Mouse (Mus musculus): Measurements from ENCODE around the gene Epn2. TPM values are rescaled to one million over a fixed set of nuclear protein-coding genes. Genes with fewer than 3 reads are reported as not detected.

The Epn2 gene
- total RNA-seq (2023): 0.59 TPM in 1 of 2 replicates, not detected in the other

DNA sequence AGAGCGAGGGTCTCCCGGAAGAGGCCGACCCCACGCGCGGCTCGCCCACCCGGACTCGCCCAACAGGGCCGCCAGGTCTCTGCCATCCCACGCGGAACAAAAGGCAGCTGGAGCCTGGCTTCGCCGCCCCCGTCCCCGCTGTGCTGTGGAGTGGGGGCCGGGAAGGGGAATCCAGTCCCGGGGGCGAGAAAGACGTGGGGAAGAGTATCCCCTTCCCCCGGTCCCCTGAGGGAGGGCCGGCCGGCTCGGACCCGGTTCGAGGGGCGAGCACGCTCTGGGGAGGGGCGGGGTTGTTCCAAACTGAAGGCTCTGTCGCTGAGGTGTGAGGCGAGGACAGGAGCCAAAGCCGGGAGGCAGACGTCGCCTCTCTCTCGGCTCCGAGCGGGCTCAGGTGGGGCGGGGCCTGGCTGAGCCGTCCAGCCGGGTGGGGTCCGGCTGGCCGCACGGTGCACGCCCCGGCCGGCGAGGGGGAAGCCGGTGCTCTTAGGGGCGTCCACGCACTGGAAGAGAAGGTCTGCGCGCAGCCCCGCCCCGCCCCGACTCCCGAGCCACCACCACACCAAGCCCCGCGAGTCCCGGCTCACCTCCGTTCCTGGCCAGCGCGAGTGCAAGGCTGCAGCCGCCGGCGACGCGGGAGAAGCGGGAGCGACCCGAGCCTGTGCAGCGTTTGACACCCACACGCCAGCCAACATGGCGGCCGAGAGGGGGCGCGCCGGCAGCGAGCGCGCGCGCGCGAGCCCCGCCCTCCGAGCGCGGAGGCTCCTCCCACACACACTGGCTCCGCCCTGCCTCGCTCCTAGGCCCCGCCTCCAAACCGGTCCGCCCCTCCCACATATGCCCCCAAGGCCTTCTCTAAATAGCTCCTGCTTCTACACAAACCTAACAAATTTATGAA lies at the start of gene Epn2:
TSS of gene Epn2 (minus strand) at position 705 of the 895 bp plus-strand sequence.

DNA sequence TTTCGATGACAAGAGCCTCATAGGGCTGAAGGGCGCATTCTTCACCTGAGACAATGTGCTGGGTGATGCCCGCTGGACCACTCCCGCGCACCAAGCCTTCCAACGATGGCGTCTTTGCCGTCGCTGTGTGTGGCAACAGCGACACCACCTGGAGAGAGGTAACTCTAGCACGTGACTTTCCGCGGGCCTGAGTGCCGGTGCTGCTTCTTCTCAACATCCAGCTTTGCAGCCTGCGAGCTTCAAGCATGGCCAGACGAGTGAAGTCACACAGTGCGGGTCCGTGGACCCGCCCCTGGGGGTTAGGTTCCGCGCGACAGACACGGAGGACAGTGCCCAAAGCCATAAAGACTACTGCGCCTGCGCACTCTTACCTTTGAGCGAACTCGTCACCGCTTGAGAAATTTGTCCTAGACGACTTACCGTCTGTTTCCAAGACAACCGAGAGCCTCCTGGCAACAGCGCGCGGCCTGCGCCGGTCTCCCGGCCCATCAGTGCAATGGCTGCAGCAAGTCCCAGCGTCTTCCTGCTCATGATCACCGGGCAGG lies 74.7 kb downstream of the Epn2 start, which contains the start of gene B9d1:
TSS of gene B9d1 (plus strand) at position 432 of the 545 bp plus-strand sequence.

DNA sequence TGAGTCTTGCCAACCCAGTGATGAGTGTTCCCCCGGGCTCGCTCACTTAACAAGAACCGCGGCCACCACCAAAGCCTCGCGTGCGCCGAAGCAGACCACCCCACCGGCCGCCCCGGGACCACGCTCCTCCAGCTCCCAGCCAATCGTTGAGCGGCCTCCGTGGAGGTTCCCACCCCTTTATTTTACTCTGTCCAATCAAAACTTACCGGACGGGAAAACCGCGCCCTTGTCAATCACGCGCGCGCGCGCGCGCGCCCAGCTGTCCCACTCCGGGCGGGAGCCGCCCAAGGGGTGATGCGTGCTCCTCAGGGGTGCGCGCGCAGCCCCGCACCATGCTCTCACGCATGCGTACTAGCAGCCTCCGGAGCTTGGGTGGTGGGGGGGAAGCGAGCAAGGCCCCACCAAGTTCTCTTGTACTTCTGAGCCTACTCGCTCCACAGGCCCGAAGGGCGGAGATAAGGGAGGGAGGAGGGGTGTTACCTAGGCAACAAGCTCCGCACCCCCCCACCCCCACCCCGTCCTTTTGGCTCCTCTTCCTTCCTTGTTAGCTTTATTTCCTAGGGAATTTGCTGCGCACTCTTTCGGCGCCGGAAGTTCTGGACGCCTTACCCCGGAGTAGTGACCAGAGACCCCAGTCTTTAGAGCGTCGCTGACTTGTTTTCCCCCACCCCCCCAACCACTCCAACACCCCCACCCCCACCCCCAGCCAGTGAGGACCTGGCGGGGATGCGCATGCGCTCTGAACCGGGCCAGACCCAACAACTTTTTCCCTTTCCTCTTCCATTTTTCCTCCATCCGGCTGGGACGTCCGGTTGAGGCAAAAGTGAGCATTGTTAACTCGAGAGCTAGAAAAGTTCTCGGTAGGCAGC lies 85.1 kb downstream of the Epn2 start, which contains the start of gene Mapk7:
TSS of gene Mapk7 (minus strand) at position 278 of the 869 bp plus-strand sequence.

DNA sequence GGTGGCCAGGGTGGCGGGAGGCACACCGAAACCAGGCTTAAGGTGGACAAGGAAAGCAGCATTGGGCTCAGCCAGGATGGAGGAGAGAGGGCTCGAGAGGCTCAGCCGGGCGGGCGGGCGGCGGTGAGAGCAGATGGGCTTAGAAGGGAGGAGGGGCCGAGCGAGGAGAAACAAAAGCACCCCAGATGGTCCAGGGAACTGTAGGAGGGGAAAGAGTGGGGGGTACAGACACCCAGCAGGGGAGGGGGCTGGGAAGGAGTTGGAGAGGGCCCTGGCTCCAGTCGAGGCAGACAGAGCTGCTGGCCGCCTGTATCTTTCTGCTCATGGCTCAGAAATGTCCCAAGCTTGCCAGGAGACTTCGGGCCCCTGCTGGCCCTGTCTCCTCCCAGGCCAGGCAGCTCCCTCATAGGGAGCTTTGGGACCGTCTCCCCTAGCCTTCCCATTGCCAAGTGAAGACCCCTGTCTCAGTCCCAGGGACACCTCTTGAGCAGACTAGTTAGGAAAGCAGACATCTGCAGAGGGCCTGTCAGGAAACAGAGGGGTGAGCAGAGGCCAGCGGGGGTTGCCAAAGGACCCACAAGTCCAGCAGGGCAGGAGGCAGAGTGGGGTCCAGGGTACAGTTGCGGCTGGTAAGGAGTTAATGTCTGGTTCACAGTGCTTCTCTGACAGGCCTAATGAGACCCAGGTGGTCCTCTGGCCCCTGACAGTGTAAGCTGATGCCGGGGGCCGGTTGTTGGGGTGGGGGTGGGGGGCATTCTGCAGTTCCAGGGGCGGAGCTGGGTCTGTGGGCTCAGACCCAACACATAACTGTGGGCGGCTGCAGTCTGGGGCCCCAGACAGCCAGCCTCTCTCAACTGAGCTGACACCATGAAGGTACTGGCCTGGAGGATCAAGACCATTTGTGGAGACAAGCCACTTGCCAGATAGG lies 94.6 kb downstream of the Epn2 start, which contains the start of gene Mfap4:
TSS of gene Mfap4 (plus strand) at position 819 of the 928 bp plus-strand sequence.

Other genes starting within 250 kb of the Epn2 start
- not detected in 2 replicates for gene Slc47a2, start 236.8 kb downstream of the Epn2 start, total RNA-seq (2023)
- not detected in 2 replicates for gene Slc47a1, start 201.3 kb downstream of the Epn2 start, total RNA-seq (2023)
- not detected in 2 replicates for gene Rnf112, start 125.6 kb downstream of the Epn2 start, total RNA-seq (2023)
- not detected in 2 replicates for gene Mfap4, start 94.3 kb downstream of the Epn2 start, total RNA-seq (2023)
- gene Mapk7, start 85.3 kb downstream of the Epn2 start, total RNA-seq (2023): 42.8 and 48.1 TPM in 2 replicates
- not detected in 2 replicates for gene B9d1, start 74.5 kb downstream of the Epn2 start, total RNA-seq (2023)
- 13.0 and 14.9 TPM in 2 replicates for gene Grap, start 73.6 kb upstream of the Epn2 start, total RNA-seq (2023)
- 0.54 and 1.2 TPM in 2 replicates for gene Fam83g, start 104.4 kb upstream of the Epn2 start, total RNA-seq (2023)
- not detected in 2 replicates for gene Slc5a10, start 141.1 kb upstream of the Epn2 start, total RNA-seq (2023)
- 14.4 and 18.2 TPM in 2 replicates for gene Prpsap2, start 182.4 kb upstream of the Epn2 start, total RNA-seq (2023)

All from neutrophil, adult 65 days (primary cell).